Mouse (Mus musculus) lung, adult 2 months (tissue): ENCODE measurements at regions not wholly inside any gene's neighbourhood (a gene's known extent, or its start where the extent isn't known, plus 50 kb on each side); places are given as distances from the start of the nearest gene placed in this dataset.

ENCODE experiments used
- CTCF ChIP-seq: fragments of 200-500 bp; IDR thresholded peaks from 2 replicates; pipeline ENCODE4 v1.5.1; 2011; ENCODE audit warnings: mild to moderate bottlenecking, low read length, control low read depth; ENCODE audit not compliant: insufficient read depth
- POLR2A ChIP-seq: fragments of 200-500 bp; IDR thresholded peaks from 2 replicates; pipeline ENCODE4 v1.6.1; 2011; ENCODE audit warnings: low read depth, mild to moderate bottlenecking, control low read depth, low read length, borderline replicate concordance; ENCODE audit errors: extremely low read depth

DNA sequence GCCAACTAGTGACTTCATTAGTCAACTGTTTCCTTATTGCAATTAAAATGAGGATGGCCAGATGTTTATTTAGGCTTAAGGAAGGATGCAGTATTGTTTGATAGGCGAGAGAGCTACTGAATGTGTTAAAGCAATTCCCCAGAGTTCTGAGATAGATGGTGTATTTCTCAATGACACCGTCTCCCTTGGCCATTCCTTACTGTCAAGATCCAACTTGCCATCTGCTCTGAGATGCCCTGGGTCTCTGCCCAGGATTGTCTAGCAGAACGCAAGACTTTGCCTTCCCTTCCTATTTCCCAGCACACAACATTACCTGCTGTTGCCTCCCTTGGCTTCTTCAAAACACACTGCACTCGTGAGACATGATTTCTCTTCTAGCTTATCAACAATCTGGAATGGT is 690.5 kb upstream of the Car8 start:
- TF ChIP-seq POLR2A (no peak), CTCF (no peak)
